Mouse (Mus musculus): ENCODE measurements around the gene Cxxc4. TPM values are rescaled to one million over a fixed set of nuclear protein-coding genes. Genes with fewer than 3 reads are reported as not detected.

Gene Cxxc4
- polyA plus RNA-seq, 1 experiment from 2014 or later = 3.8 TPM

GRCm38 (mm10) chr3:134258715-134259114, 22.4 kb downstream of the Cxxc4 start:
- Histone ChIP-seq H3K9me3 (replicated peaks) (no peaks in the 10 kb centered on the region), H3K9ac (no peak overlapping the region), H3K36me3 (no peaks in the 10 kb centered on the region), H3K4me1 (replicated peaks) (no peaks in the 10 kb centered on the region), H3K27me3 (no peaks in the 10 kb centered on the region), H3K4me2 (no peak overlapping the region), H3K27ac (no peak overlapping the region), H3K4me3 (no peak overlapping the region)
- no peak for ATAC-seq (replicated peaks; ENCODE audit: insufficient number of reproducible peaks, insufficient read depth, low FRiP score, low read depth)
- WGBS = 82% methylated on average over 5 of the region's 5 CpGs

- WGBS = 77% methylated on average over 3 of the region's 3 CpGs
- no peaks in the 10 kb centered on the region for H3K36me3 ChIP-seq
- no peaks in the 10 kb centered on the region for H3K9me3 ChIP-seq (replicated peaks)
- no peak for ATAC-seq (replicated peaks; ENCODE audit: insufficient number of reproducible peaks, insufficient read depth, low FRiP score, low read depth)
- no peaks in the 10 kb centered on the region for H3K27me3 ChIP-seq
- H3K4me1 ChIP-seq (replicated peaks) = no peaks in the 10 kb centered on the region
- H3K4me3 ChIP-seq = no peak overlapping the region
- H3K4me2 ChIP-seq = no peak overlapping the region
- H3K27ac ChIP-seq = no peak overlapping the region
- H3K9ac ChIP-seq = no peak overlapping the region
These were observed 23.0 kb downstream of the Cxxc4 start for GRCm38 (mm10) chr3:134259300-134259699.

GRCm38 (mm10) chr3:134279655-134280054, 43.4 kb downstream of the Cxxc4 start:
- Histone ChIP-seq H3K27me3 (no peaks in the 10 kb centered on the region), H3K9ac (no peak overlapping the region), H3K4me1 (replicated peaks) (no peaks in the 10 kb centered on the region), H3K27ac (no peak overlapping the region), H3K4me2 (no peak overlapping the region), H3K36me3 (no peaks in the 10 kb centered on the region), H3K4me3 (no peak overlapping the region), H3K9me3 (replicated peaks) (no peaks in the 10 kb centered on the region)
- no peak for ATAC-seq (replicated peaks; ENCODE audit: insufficient number of reproducible peaks, insufficient read depth, low FRiP score, low read depth)

GRCm38 (mm10) chr3:134281527-134282370, 45.5 kb downstream of the Cxxc4 start:
- ATAC-seq (replicated peaks; ENCODE audit: insufficient number of reproducible peaks, insufficient read depth, low FRiP score, low read depth) = no peak
- Histone ChIP-seq H3K36me3 (no peaks in the 10 kb centered on the region), H3K27me3 (no peaks in the 10 kb centered on the region), H3K4me1 (replicated peaks) (no peaks in the 10 kb centered on the region), H3K9ac (no peak overlapping the region), H3K4me3 (no peak overlapping the region), H3K9me3 (replicated peaks) (no peaks in the 10 kb centered on the region), H3K4me2 (peak overlapping the region; percentile 35), H3K27ac (no peak overlapping the region)
- WGBS = 28% methylated on average over 14 of the region's 14 CpGs

- 66% methylated on average over 6 of the region's 6 CpGs for WGBS
These were observed 58.9 kb downstream of the Cxxc4 start for GRCm38 (mm10) chr3:134295217-134295616.

GRCm38 (mm10) chr3:134302681-134303491, 66.6 kb downstream of the Cxxc4 start:
- H3K9ac ChIP-seq = peak overlapping the region; percentile 21; the same call in 1 of the 2 replicates
- WGBS = 17% methylated on average over 21 of the region's 21 CpGs
- ATAC-seq (replicated peaks; ENCODE audit: insufficient number of reproducible peaks, insufficient read depth, low FRiP score, low read depth) = no peak

More at GRCm38 (mm10) chr3:134295217-134295616, 58.9 kb downstream of the Cxxc4 start:
- Histone ChIP-seq H3K4me1 (replicated peaks) (no peaks in the 10 kb centered on the region), H3K27ac (no peak overlapping the region), H3K4me2 (no peak overlapping the region), H3K9ac (no peak overlapping the region), H3K27me3 (no peaks in the 10 kb centered on the region), H3K9me3 (replicated peaks) (no peaks in the 10 kb centered on the region), H3K4me3 (no peak overlapping the region), H3K36me3 (no peaks in the 10 kb centered on the region)
- ATAC-seq (replicated peaks; ENCODE audit: insufficient number of reproducible peaks, insufficient read depth, low FRiP score, low read depth) = no peak

GRCm38 (mm10) chr3:134303492-134303808, 67.2 kb downstream of the Cxxc4 start:
- no peaks in the 10 kb centered on the region for H3K9me3 ChIP-seq (replicated peaks)
- H3K36me3 ChIP-seq = no peaks in the 10 kb centered on the region
- no peak for ATAC-seq (replicated peaks; ENCODE audit: insufficient number of reproducible peaks, insufficient read depth, low FRiP score, low read depth)
- no peak overlapping the region for H3K27ac ChIP-seq
- peaks cover 8% of the 10 kb centered on the region for H3K4me1 ChIP-seq (replicated peaks)
- no peaks in the 10 kb centered on the region for H3K27me3 ChIP-seq
- peak overlapping the region; percentile 47 for H3K4me3 ChIP-seq
- H3K4me2 ChIP-seq = peak overlapping the region; percentile 62
- WGBS = 37% methylated on average over 3 of the region's 3 CpGs
- H3K9ac ChIP-seq = no peak overlapping the region

More at GRCm38 (mm10) chr3:134302681-134303491, 66.6 kb downstream of the Cxxc4 start:
- Histone ChIP-seq H3K36me3 (no peaks in the 10 kb centered on the region), H3K4me1 (replicated peaks) (peaks cover 8% of the 10 kb centered on the region), H3K27me3 (no peaks in the 10 kb centered on the region), H3K27ac (no peak overlapping the region), H3K4me2 (peak overlapping the region; percentile 62), H3K4me3 (peak overlapping the region; percentile 47), H3K9me3 (replicated peaks) (no peaks in the 10 kb centered on the region)

- 44% methylated on average over 4 of the region's 4 CpGs for WGBS
- no peaks in the 10 kb centered on the region for H3K36me3 ChIP-seq
- no peaks in the 10 kb centered on the region for H3K27me3 ChIP-seq
- no peak overlapping the region for H3K9ac ChIP-seq
- no peak for ATAC-seq (replicated peaks; ENCODE audit: insufficient number of reproducible peaks, insufficient read depth, low FRiP score, low read depth)
- peaks cover 8% of the 10 kb centered on the region for H3K4me1 ChIP-seq (replicated peaks)
- H3K4me2 ChIP-seq = no peak overlapping the region
- no peak overlapping the region for H3K4me3 ChIP-seq
- H3K27ac ChIP-seq = no peak overlapping the region
- no peaks in the 10 kb centered on the region for H3K9me3 ChIP-seq (replicated peaks)
These were observed 70.2 kb downstream of the Cxxc4 start for GRCm38 (mm10) chr3:134306507-134306906.

- no peaks in the 10 kb centered on the region for H3K36me3 ChIP-seq
- H3K4me3 ChIP-seq = no peak overlapping the region
- H3K9me3 ChIP-seq (replicated peaks) = no peaks in the 10 kb centered on the region
- no peaks in the 10 kb centered on the region for H3K27me3 ChIP-seq
- H3K27ac ChIP-seq = no peak overlapping the region
- H3K4me2 ChIP-seq = no peak overlapping the region
- H3K4me1 ChIP-seq (replicated peaks) = peaks cover 8% of the 10 kb centered on the region
- no peak overlapping the region for H3K9ac ChIP-seq
- ATAC-seq (replicated peaks; ENCODE audit: insufficient number of reproducible peaks, insufficient read depth, low FRiP score, low read depth) = no peak
These were observed 71.5 kb downstream of the Cxxc4 start for GRCm38 (mm10) chr3:134307801-134308200.

Measured in heart, embryonic 15.5 days (tissue).